Mouse (Mus musculus) layer of hippocampus, adult 9-11 months (tissue): ENCODE measurements at regions not wholly inside any gene's neighbourhood (a gene's known extent, or its start where the extent isn't known, plus 50 kb on each side); places are given as distances from the start of the nearest gene placed in this dataset.

Source experiments
- DNase-seq: peaks from one replicate; pipeline ENCODE4 v3.0.0; 2022

- DNase-seq = no peak
Observed at GRCm38 (mm10) chr2:27590511-27590910, 75.6 kb downstream of the Wdr5 start.

DNA sequence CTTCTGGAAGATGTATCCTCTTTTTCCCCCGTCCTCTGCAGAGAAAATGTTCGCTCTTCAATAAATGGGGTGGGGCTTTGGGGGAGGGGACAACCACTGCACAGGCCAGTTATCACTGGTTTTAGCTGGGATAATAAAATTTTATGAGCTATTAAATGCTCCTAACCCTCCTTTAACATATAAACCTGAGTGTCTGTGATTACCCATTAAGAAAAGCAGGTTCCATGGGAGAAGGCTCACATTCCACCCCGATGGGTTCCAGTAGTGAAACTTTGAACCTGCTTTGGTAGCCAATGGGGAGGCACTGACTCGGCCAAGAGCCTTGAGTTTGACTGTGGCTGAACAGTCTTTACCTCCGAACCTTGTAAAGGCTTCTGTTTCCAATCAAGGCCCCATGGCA lies 76.7 kb downstream of the Wdr5 start:
- DNase-seq = no peak

DNA sequence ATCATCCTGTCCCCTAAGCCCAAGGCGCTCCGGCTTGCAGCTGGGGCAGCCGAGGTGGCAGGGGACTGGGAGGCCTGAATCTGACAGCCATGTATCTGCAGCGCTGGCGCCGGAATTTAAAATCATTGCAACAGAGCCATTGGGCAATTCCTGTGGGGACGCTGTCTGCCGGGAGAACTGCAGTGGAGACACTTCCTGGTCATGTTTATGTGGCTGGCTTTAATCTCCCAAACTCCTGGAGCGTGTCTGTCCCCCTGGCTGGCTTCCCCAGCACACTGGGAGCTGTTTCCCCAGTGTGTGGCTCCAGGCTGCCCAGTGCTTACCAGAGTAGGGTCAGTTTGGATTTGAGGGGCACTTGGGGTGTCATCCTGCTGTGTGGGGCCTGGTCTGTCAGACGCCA lies 78.4 kb downstream of the Wdr5 start:
- no peak for DNase-seq

GRCm38 (mm10) chr2:27595251-27595650 lies 80.3 kb downstream of the Wdr5 start:
- DNase-seq = no peak

DNA sequence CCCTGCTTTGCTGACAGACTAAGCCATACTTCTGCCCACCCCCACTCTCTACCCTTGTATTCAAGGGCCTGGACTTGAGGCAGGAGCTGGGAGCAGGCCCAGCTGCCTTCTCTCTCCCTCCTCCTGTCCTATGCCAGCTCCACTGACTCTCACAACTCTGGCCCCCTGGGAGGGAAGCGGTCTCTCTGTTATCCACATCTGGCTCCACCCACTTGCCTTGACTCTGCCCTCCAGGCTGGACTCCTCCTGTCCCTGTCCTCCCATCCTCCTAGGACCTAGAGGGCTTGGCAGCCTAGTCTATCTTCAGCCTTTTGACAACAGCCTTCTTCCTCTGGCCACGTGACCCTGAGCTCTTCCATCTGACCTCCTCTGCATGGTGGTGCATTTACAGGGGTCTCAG lies 80.0 kb upstream of the Rxra start:
- no peak for DNase-seq

DNA sequence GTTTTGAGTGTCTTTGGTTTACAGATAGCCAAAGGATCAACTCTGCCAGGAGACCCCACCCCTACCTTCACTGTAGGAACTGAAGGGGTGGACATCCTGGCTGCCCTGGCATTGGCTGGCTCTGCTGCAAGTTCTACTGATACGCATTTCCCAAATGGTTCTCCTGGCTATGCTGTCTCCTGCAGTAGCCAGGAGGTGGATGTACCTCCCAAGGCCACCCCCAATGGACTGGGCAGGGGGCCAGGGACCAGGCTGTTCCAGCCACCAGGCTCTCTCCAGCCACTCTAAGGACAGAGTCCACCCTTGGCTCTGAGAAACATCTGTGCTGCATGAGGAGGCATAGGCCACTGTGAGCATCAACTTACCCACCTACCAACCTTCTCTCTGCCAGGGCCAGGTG lies 79.3 kb upstream of the Rxra start:
- no peak for DNase-seq

- DNase-seq = no peak
Observed at GRCm38 (mm10) chr2:27597901-27598300, 78.3 kb upstream of the Rxra start.

DNA sequence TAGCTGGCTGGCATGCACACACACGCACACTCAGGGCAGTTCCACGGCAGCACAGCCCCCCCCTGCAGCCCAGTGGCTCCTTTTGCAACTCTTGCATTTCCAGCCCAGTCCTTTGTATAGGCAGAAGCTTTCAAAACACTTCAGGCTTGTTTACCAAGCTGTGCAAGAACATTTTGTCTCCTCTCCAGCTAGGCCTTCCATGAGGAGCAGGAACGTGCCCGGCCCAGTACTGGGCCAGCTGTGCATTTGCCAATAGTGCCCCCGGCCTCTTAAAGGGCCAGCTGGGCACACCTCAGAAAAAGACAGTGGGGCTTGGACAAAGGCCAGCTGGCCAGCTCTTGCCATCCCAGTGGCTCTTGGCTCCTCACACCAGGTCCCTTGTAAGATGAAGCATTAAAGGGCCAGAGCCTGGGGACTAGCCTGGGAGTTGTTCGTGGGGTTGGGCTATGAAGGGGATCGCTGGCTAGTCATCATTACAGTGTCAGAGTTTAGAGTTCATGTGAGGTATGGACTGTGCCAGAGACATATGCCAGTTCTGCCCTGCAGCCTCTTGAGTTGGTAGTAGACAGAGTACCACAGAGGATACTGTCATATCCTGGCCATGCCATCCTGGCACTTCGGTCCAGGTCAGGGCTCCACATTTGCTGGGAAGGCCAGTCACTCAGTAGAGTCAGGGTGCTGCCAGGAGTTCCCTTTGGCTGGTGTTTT lies 77.0 kb upstream of the Rxra start:
- peak; percentile 67 for DNase-seq

GRCm38 (mm10) chr2:27599769-27600167 lies 76.5 kb upstream of the Rxra start:
- DNase-seq = no peak

DNA sequence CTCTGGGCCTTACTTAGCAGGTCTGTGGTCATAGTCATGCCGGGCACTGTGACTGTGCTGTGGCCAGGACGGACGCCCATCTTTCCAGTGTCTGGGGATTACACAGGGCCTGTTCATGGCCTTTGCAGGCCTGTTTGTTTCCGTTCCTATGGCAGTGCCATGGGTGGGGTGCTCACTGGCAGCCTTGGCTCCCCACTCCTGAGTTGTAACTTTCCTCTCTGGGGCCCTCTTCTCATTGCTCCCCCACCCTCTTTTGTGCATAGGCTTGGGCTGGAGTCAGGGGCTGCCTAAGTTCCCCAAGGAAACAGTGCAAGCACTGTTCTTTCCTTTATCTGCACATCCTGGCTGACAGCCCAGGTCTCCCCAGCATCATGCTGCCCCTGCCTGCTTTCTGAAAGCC lies 72.9 kb upstream of the Rxra start:
- DNase-seq = no peak

- DNase-seq = no peak
Observed at GRCm38 (mm10) chr2:27604588-27604987, 71.7 kb upstream of the Rxra start.

DNA sequence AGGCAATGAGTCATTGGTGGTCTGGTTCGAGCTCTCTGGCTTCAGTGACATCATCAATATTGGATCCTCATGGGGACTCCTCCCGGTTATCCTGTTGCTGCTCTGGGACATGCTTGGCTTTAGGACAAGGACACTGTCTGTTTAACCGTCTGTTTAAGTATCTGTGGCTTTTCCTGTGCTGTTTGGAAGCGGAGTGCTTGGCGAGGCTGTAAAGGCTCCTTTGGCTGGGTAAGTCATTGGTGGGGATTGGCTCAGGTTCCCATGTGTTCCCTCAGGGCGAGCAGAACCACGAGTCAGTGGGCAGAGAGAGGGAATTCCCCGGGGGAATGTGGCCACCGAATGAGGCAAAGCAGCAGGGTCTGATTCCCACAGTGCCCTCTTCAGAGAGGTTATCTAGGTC lies 69.4 kb upstream of the Rxra start:
- DNase-seq = no peak

GRCm38 (mm10) chr2:27621741-27622140 lies 54.5 kb upstream of the Rxra start:
- DNase-seq = no peak

- no peak for DNase-seq
Observed at GRCm38 (mm10) chr2:27624656-27625366, 51.4 kb upstream of the Rxra start.
